Mouse (Mus musculus): Measurements from ENCODE around the gene Samm50.

GRCm38 (mm10) chr15:84211564-84211963, 19.5 kb downstream of the Samm50 start:
- TF ChIP-seq POLR2A (IDR thresholded peaks at IDR 0.05; ENCODE audit: borderline replicate concordance, extremely low read depth, low read depth, low read length) (no peak), CTCF (IDR thresholded peaks at IDR 0.05; ENCODE audit: insufficient read depth, low read length) (no peak)

All from lung, adult 2 months (tissue).